Mouse (Mus musculus) inflammation-experienced regulatory T-cells, adult 6 months (primary cell): Measurements from ENCODE around the gene Pygo2. TPM values are rescaled to one million over a fixed set of nuclear protein-coding genes. Genes with fewer than 3 reads are reported as not detected.
"Not testable (repeated sequence)": the region's sequence is repeated elsewhere in the genome, so short reads cannot be mapped to it uniquely, and the experiment has no call there.

Experiments used
- ATAC-seq: one replicate; pipeline ENCODE4 v1.8.0; 2017
- polyA plus RNA-seq, 3 experiments: library from polyadenylated mRNA; unstranded; fragments of 100-300 nt; shearing (Covaris generic); gene quantifications; one replicate each; pipeline ENCODE4 v1.2.1; 2017

Gene Pygo2
- polyA plus RNA-seq, 3 experiments from 2014 or later: 9.0 to 9.6 (median 9.5) TPM

GRCm38 (mm10) chr3:89421002-89421774 is 8.8 kb upstream of the Pygo2 start:
- ATAC-seq: no peak

GRCm38 (mm10) chr3:89421810-89422473 is 8.1 kb upstream of the Pygo2 start:
- ATAC-seq: no peak

- no peak for ATAC-seq
Observed at GRCm38 (mm10) chr3:89422556-89423205, 7.3 kb upstream of the Pygo2 start.

- no peak for ATAC-seq
Observed at GRCm38 (mm10) chr3:89424416-89425140, 5.4 kb upstream of the Pygo2 start.

GRCm38 (mm10) chr3:89425141-89425525 is 4.9 kb upstream of the Pygo2 start:
- no peak for ATAC-seq

GRCm38 (mm10) chr3:89425876-89426275 is 4.1 kb upstream of the Pygo2 start:
- no peak for ATAC-seq

- not testable (repeated sequence) for ATAC-seq
Observed at GRCm38 (mm10) chr3:89429021-89429420, 993 bp upstream of the Pygo2 start.

- ATAC-seq: no peak
Observed at GRCm38 (mm10) chr3:89432606-89433005, 2.6 kb downstream of the Pygo2 start.

GRCm38 (mm10) chr3:89434532-89434931 is 4.5 kb downstream of the Pygo2 start:
- no peak for ATAC-seq

- no peak for ATAC-seq
Observed at GRCm38 (mm10) chr3:89435041-89435440, 5.0 kb downstream of the Pygo2 start.

- ATAC-seq: peak; percentile 88
Observed at GRCm38 (mm10) chr3:89436176-89437113, 6.4 kb downstream of the Pygo2 start, which contains the start of gene Pbxip1. Gene Pbxip1 (plus strand): TSS chr3:89436706.

GRCm38 (mm10) chr3:89437269-89437668 is 7.3 kb downstream of the Pygo2 start:
- peak; percentile 64 for ATAC-seq

- ATAC-seq: no peak
Observed at GRCm38 (mm10) chr3:89440691-89441090, 10.7 kb downstream of the Pygo2 start.

- peak; percentile 46 for ATAC-seq
Observed at GRCm38 (mm10) chr3:89448720-89449537, 18.9 kb downstream of the Pygo2 start.

GRCm38 (mm10) chr3:89449541-89449940 is 19.5 kb downstream of the Pygo2 start:
- peak; percentile 50 for ATAC-seq

GRCm38 (mm10) chr3:89451916-89452315 is 21.9 kb downstream of the Pygo2 start:
- ATAC-seq: no peak

GRCm38 (mm10) chr3:89454401-89455177 is 24.6 kb downstream of the Pygo2 start, which contains the start of gene Pmvk:
Gene Pmvk (plus strand): TSS chr3:89454541.
- no peak for ATAC-seq

GRCm38 (mm10) chr3:89455786-89456285 is 25.8 kb downstream of the Pygo2 start:
- ATAC-seq: no peak
